Mouse (Mus musculus): ENCODE measurements at regions not wholly inside any gene's neighbourhood (a gene's known extent, or its start where the extent isn't known, plus 50 kb on each side); places are given as distances from the start of the nearest gene placed in this dataset.

DNA sequence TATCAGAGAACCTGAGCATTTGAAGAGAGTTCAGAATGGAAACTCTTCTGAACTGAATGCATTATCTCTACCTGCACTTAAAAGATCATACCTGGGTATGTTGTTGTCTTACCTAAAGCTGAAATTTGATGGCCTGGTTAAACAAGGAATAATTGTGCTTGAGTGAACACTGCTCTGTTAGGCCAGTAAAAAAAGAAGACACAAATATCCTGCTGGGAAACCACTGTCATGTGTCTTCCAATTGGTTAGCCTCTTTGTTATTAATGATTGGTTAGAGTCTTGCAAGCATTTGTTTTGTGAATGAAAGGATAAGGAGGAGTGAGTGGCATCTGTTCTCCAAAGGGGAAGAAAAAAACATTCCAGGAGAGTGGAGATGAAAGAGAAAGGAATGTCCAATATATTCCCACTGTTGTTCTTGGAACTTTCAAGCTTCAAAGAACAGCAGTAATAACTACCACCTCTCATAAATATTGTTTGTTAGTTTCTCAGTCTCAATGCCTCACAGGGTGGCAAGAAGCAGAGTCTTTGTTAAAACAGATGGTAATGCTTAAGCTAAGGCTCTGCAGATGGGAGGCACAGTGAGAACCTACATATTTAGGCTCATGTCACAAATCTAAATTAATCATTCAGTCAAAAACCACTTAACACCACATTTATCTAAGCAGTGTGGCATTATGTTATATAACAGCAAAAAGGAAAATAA, 165.5 kb downstream of the Dsel start:
- peak; percentile 9 for DNase-seq (ENCODE audit: low spot score)

DNA sequence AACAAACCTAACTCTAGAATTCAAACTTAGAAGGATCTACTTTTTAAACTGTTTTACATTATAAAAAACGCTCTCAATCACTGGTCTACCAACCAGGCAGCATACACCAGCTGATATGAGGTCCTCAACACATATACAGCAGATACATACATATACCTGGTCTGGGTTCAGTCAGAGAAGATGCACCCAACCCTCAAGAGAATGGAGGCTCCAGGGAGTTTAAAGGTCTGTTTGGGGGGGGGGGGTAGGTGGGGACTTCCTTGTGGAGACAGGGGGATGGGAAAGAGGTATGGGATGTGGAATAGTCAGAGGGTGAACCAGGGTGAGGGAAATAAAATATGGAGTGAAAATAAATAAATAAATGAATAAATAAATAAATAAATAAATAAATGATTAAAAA, 203.8 kb downstream of the Dsel start:
- Histone ChIP-seq H3K36me3 (ENCODE audit: insufficient read depth, low read length) (no peaks in the 10 kb centered on the region), H3K27me3 (ENCODE audit: insufficient read depth, low read length) (no peaks in the 10 kb centered on the region), H3K4me3 (ENCODE audit: low read length) (no peak overlapping the region), H3K4me1 (ENCODE audit: insufficient read depth, low read length) (no peaks in the 10 kb centered on the region), H3K27ac (no peak overlapping the region), H3K4me2 (ENCODE audit: low read depth, low read length) (no peak overlapping the region), H3K9ac (replicated peaks; ENCODE audit: low read length) (no peak overlapping the region), H3K9me3 (ENCODE audit: low read length) (no peaks in the 10 kb centered on the region)
- DNase-seq (ENCODE audit: low spot score) (no peak), ATAC-seq (no peak)
- WGBS: 87% methylated on average over 1 of the region's 1 CpGs
- TF ChIP-seq CTCF (IDR thresholded peaks at IDR 0.05; ENCODE audit: low read depth): no peak

More for the DNA sequence above, 165.5 kb downstream of the Dsel start:
- no peak overlapping the region for H3K4me3 ChIP-seq (ENCODE audit: low read length)
- no peaks in the 10 kb centered on the region for H3K9me3 ChIP-seq (ENCODE audit: low read length)
- ATAC-seq: no peak
- H3K36me3 ChIP-seq (ENCODE audit: insufficient read depth, low read length): no peaks in the 10 kb centered on the region
- H3K4me2 ChIP-seq (ENCODE audit: low read depth, low read length): no peak overlapping the region
- TF ChIP-seq CTCF (IDR thresholded peaks at IDR 0.05; ENCODE audit: low read depth): no peak
- no peaks in the 10 kb centered on the region for H3K4me1 ChIP-seq (ENCODE audit: insufficient read depth, low read length)
- H3K27me3 ChIP-seq (ENCODE audit: insufficient read depth, low read length): no peaks in the 10 kb centered on the region
- H3K9ac ChIP-seq (replicated peaks; ENCODE audit: low read length): no peak overlapping the region
- no peak overlapping the region for H3K27ac ChIP-seq

DNA sequence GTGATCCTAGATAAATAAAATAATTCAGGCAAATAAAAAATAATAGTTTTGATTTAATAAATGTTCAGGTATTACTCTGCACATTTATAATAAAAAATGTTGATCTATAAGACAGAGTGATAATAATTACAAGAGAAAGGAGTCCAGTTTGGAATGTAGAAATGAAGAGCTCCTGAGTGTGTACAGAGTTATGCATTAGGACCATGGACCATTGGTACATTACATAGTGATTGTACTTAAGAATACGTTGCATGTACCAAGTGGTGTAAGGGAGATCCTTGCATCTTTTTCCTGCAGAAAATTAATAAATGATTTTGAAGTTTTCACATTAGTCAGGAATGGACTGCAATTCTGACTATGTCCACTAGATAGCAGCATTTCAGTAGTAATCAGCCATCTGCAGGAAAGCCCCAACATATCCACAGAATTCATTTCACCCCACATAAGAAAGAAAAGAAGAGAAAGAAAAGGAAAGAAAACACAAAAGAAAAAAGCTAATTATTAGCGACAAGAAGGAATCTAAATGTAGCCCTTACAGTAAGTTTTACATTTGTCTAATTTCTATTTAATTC, 204.5 kb downstream of the Dsel start:
- H3K4me3 ChIP-seq (ENCODE audit: low read length): no peak overlapping the region
- DNase-seq (ENCODE audit: low spot score): peak; percentile 85
- H3K4me2 ChIP-seq (ENCODE audit: low read depth, low read length): no peak overlapping the region
- no peak for ATAC-seq
- no peak overlapping the region for H3K27ac ChIP-seq
- no peaks in the 10 kb centered on the region for H3K27me3 ChIP-seq (ENCODE audit: insufficient read depth, low read length)
- no peaks in the 10 kb centered on the region for H3K4me1 ChIP-seq (ENCODE audit: insufficient read depth, low read length)
- peak; percentile 86 for TF ChIP-seq CTCF (IDR thresholded peaks at IDR 0.05; ENCODE audit: low read depth)
- no peaks in the 10 kb centered on the region for H3K9me3 ChIP-seq (ENCODE audit: low read length)
- WGBS: 4% methylated on average over 2 of the region's 2 CpGs
- H3K36me3 ChIP-seq (ENCODE audit: insufficient read depth, low read length): no peaks in the 10 kb centered on the region
- H3K9ac ChIP-seq (replicated peaks; ENCODE audit: low read length): no peak overlapping the region

DNA sequence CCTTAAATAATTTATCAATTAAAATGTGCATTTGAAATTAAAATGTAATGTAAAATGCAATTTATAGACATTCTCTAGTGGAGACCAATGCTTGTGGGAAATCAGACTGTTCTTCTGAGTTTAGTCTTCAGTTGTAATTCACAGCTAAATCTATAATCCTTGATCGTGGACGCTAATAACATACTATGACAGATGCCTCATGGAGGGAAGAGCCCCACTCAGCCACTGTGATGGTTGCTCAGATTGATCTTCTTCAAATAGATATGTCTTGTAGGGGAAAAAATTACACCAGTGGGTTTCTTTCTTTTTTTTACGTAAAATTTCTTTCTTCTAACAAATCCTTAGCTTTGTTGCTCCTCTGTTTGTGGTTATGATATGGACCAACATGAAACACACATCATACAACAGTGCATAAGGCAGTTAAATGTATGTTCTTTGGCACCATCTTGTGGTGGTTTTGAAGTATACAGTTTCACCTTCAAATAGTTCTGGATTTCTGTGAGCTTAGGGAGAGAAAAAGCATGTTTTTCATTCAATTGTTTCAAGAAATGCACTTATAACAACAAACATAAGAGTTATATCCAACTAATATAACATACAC, 230.8 kb downstream of the Dsel start:
- Histone ChIP-seq H3K4me3 (ENCODE audit: low read length) (no peak overlapping the region), H3K27me3 (ENCODE audit: insufficient read depth, low read length) (no peaks in the 10 kb centered on the region), H3K9me3 (ENCODE audit: low read length) (no peaks in the 10 kb centered on the region), H3K27ac (no peak overlapping the region), H3K9ac (replicated peaks; ENCODE audit: low read length) (no peak overlapping the region), H3K4me1 (ENCODE audit: insufficient read depth, low read length) (no peaks in the 10 kb centered on the region), H3K4me2 (ENCODE audit: low read depth, low read length) (no peak overlapping the region), H3K36me3 (ENCODE audit: insufficient read depth, low read length) (no peaks in the 10 kb centered on the region)
- DNase-seq (ENCODE audit: low spot score) (peak; percentile 88), ATAC-seq (peak; percentile 89)
- 46% methylated on average over 3 of the region's 3 CpGs for WGBS
- TF ChIP-seq CTCF (IDR thresholded peaks at IDR 0.05; ENCODE audit: low read depth): peak; percentile 77

Measured in hindbrain, postnatal 0 days (tissue).